Mouse (Mus musculus) heart, embryonic 12.5 days (tissue): ENCODE measurements around the gene St13. TPM values are rescaled to one million over a fixed set of nuclear protein-coding genes. Genes with fewer than 3 reads are reported as not detected.

ENCODE experiments used
- ATAC-seq: fragments of 200-750 bp; cut with Nextera tagmentation; 2 replicates; pipeline ENCODE4 v1.8.0; 2017; ENCODE audit warnings: moderate TSS enrichment, moderate library complexity; ENCODE audit not compliant: insufficient number of reproducible peaks, low FRiP score
- H3K27ac ChIP-seq: fragments of 300-500 bp; sonication (generic); 2 replicates; pipeline ENCODE4 v1.5.1; 2016; ENCODE audit warnings: mild to moderate bottlenecking, moderate library complexity; ENCODE audit not compliant: poor library complexity, severe bottlenecking
- H3K27me3 ChIP-seq: fragments of 300-500 bp; sonication (generic); replicated peaks from 2 replicates; pipeline ENCODE4 v1.6.1; 2016; ENCODE audit warnings: mild to moderate bottlenecking, moderate library complexity
- H3K36me3 ChIP-seq: fragments of 300-500 bp; sonication (generic); 2 replicates; pipeline ENCODE4 v1.6.1; 2016; ENCODE audit warnings: mild to moderate bottlenecking, moderate library complexity
- H3K4me1 ChIP-seq: fragments of 300-500 bp; sonication (generic); replicated peaks from 2 replicates; pipeline ENCODE4 v1.6.1; 2016; ENCODE audit warnings: mild to moderate bottlenecking
- H3K4me2 ChIP-seq: fragments of 300-500 bp; sonication (generic); 2 replicates; pipeline ENCODE4 v1.6.1; 2016; ENCODE audit warnings: mild to moderate bottlenecking, moderate library complexity
- H3K4me3 ChIP-seq: fragments of 300-500 bp; sonication (generic); 2 replicates; pipeline ENCODE4 v1.5.1; 2016; ENCODE audit warnings: mild to moderate bottlenecking
- H3K9ac ChIP-seq: fragments of 300-500 bp; sonication (generic); 2 replicates; pipeline ENCODE4 v1.6.1; 2016; ENCODE audit warnings: mild to moderate bottlenecking, moderate library complexity
- H3K9me3 ChIP-seq: fragments of 300-500 bp; sonication (generic); replicated peaks from 2 replicates; pipeline ENCODE4 v1.6.1; 2016; ENCODE audit warnings: mild to moderate bottlenecking, moderate library complexity
- WGBS: fragments of 180-500 bp; shearing (Covaris S2); methylation state at CpG from one replicate; pipeline ENCODE4 v1.1.7; 2016; 5-methylcytosine and 5-hydroxymethylcytosine counted together
- polyA plus RNA-seq: library from polyadenylated mRNA; unstranded; fragments of >200 nt; fragmentation: Nextera tagmentation; extraction: Ambion mirVana; gene quantifications from 2 replicates; pipeline ENCODE4 v1.2.1, GENCODE M21; 2016

The St13 gene
- polyA plus RNA-seq, 1 experiment from 2014 or later: 150 TPM

GRCm38 (mm10) chr15:81408199-81408598 lies 8.3 kb upstream of the St13 start, which contains the start of gene Dnajb7:
Gene Dnajb7, minus strand, starts transcription at chr15:81408299.
- WGBS: 92% methylated on average over 1 of the region's 1 CpGs
- Histone ChIP-seq H3K27me3 (no peaks in the 10 kb centered on the region), H3K9ac (no peak within 1 kb of the TSS), H3K27ac (no peak within 1 kb of the TSS), H3K36me3 (peaks cover 4% of the 10 kb centered on the region; the same call in 1 of the 2 replicates), H3K9me3 (no peaks in the 10 kb centered on the region), H3K4me1 (no peaks in the 10 kb centered on the region), H3K4me3 (no peak within 1 kb of the TSS), H3K4me2 (no peak within 1 kb of the TSS)
- no peak for ATAC-seq

- Histone ChIP-seq H3K27ac (no peak overlapping the region), H3K4me3 (no peak overlapping the region), H3K27me3 (no peaks in the 10 kb centered on the region), H3K4me2 (no peak overlapping the region), H3K9me3 (no peaks in the 10 kb centered on the region), H3K9ac (no peak overlapping the region), H3K4me1 (0 out of 2 replicates have a peak, but pooled peaks cover 10% of the 10 kb centered on the region), H3K36me3 (peaks cover 5% of the 10 kb centered on the region; the same call in 1 of the 2 replicates)
- 86% methylated on average over 3 of the region's 3 CpGs for WGBS
- ATAC-seq: no peak
Measured at GRCm38 (mm10) chr15:81405008-81405407, 5.1 kb upstream of the St13 start.

DNA sequence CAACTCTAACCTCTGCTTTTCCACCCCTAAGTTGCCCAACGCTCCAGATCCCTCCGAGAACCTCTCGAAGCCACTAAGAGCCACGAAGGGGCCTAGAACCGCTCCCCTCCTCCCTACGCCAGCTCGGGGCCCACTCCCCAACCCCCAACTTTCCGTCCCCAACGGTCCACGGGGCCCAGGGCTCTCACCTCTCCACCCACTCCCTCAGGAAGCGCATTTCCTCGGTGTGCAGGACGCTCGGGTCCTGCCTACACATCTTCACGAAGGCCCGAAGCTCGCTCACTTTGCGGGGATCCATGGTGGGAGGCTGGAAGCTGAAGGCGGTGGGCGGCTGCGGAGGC lies 610 bp downstream of the St13 start:
- no peaks in the 10 kb centered on the region for H3K27me3 ChIP-seq
- peaks cover 11% of the 10 kb centered on the region for H3K36me3 ChIP-seq
- peak overlapping the region; percentile 67 for H3K4me3 ChIP-seq
- H3K4me2 ChIP-seq: peak overlapping the region; percentile 91
- WGBS: 0% methylated on average over 21 of the region's 21 CpGs
- no peaks in the 10 kb centered on the region for H3K9me3 ChIP-seq
- H3K27ac ChIP-seq: peak overlapping the region; percentile 91
- peak overlapping the region; percentile 82 for H3K9ac ChIP-seq
- H3K4me1 ChIP-seq: peaks cover 15% of the 10 kb centered on the region; the same call in 1 of the 2 replicates
- no peak; the same call in 1 of the 2 replicates for ATAC-seq

GRCm38 (mm10) chr15:81398189-81398588 lies 1.7 kb downstream of the St13 start:
- no peak for ATAC-seq
- peaks cover 15% of the 10 kb centered on the region; the same call in 1 of the 2 replicates for H3K4me1 ChIP-seq
- H3K27me3 ChIP-seq: no peaks in the 10 kb centered on the region
- peaks cover 11% of the 10 kb centered on the region for H3K36me3 ChIP-seq
- H3K27ac ChIP-seq: no peak overlapping the region
- no peak overlapping the region for H3K9ac ChIP-seq
- H3K4me2 ChIP-seq: peak overlapping the region; percentile 91
- H3K9me3 ChIP-seq: no peaks in the 10 kb centered on the region
- H3K4me3 ChIP-seq: peak overlapping the region; percentile 67

DNA sequence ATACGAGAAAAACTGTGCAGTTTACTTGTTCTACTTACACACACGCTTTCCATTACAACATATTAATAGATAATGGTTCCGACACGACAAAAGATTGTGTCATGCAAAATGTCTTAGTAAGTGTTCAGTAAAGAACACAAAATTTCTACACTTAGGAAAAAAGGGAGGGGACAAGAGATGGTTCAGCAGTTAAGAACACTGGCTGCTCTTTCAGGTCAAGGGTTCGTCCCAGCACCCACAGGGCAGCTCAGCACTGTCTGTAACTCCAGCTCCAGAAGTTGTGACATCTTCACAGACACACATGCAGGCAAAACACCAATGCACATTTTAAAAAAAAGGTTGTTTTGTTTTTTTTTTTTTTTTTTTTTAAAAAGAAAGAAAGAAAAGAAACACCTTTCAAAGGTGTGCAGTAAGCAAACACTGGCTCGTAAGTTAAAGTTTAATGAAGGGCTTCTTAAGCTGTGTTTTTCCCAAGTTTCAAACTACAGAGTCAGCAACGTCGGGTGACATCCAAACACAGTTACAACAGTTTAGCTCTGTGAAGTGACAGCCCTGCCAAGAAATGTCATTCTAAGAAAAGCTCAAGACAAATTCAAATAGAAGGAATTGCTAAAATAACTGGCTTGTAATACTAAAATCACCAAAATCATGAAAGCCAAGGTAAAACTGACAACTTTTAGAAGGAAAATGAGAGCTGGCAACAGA lies 5.5 kb downstream of the St13 start:
- no peak overlapping the region for H3K27ac ChIP-seq
- no peak overlapping the region for H3K9ac ChIP-seq
- WGBS: 88% methylated on average over 8 of the region's 8 CpGs

GRCm38 (mm10) chr15:81392997-81393396 lies 6.9 kb downstream of the St13 start:
- Histone ChIP-seq H3K27ac (no peak overlapping the region), H3K4me2 (no peak overlapping the region), H3K4me1 (peaks cover 5% of the 10 kb centered on the region; the same call in 1 of the 2 replicates), H3K9ac (no peak overlapping the region), H3K9me3 (no peaks in the 10 kb centered on the region), H3K27me3 (no peaks in the 10 kb centered on the region), H3K36me3 (peaks cover 40% of the 10 kb centered on the region), H3K4me3 (no peak overlapping the region)
- ATAC-seq: no peak

More for the DNA sequence above, 5.5 kb downstream of the St13 start:
- Histone ChIP-seq H3K4me2 (no peak overlapping the region), H3K9me3 (no peaks in the 10 kb centered on the region), H3K4me1 (peaks cover 5% of the 10 kb centered on the region; the same call in 1 of the 2 replicates), H3K36me3 (peaks cover 28% of the 10 kb centered on the region), H3K4me3 (no peak overlapping the region), H3K27me3 (no peaks in the 10 kb centered on the region)
- ATAC-seq: no peak

GRCm38 (mm10) chr15:81386327-81386726 lies 13.6 kb downstream of the St13 start:
- Histone ChIP-seq H3K9me3 (no peaks in the 10 kb centered on the region), H3K27me3 (no peaks in the 10 kb centered on the region), H3K27ac (no peak overlapping the region), H3K9ac (no peak overlapping the region), H3K4me1 (no peaks in the 10 kb centered on the region), H3K4me3 (no peak overlapping the region), H3K36me3 (peaks cover 78% of the 10 kb centered on the region), H3K4me2 (no peak overlapping the region)
- ATAC-seq: no peak
- 91% methylated on average over 5 of the region's 5 CpGs for WGBS

DNA sequence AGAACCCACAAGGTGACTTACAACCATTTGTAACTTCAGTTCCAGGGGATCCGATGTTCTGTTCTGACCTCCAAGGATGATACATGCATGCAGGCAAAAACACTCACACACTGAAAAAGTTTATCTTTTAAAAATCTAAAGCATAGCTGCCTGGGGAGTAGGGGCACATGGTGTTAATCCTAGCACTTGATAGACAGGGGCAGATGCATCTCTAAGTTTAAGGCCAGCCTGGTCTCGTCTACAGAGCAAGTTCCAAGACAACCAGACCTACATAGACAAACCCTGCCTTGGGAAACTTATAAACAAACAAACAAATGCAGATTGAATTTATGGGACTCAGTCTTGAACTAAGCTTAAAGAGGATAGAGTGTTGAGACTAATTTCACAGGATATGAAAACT lies 21.0 kb downstream of the St13 start:
- no peak overlapping the region for H3K4me2 ChIP-seq
- H3K27ac ChIP-seq: no peak overlapping the region
- H3K9ac ChIP-seq: no peak overlapping the region
- H3K36me3 ChIP-seq: peaks cover 63% of the 10 kb centered on the region
- no peak overlapping the region for H3K4me3 ChIP-seq
- no peak for ATAC-seq
- H3K27me3 ChIP-seq: no peaks in the 10 kb centered on the region
- no peaks in the 10 kb centered on the region for H3K9me3 ChIP-seq
- 85% methylated on average over 2 of the region's 2 CpGs for WGBS
- no peaks in the 10 kb centered on the region for H3K4me1 ChIP-seq

- H3K27ac ChIP-seq: no peak overlapping the region
- H3K4me3 ChIP-seq: no peak overlapping the region
- H3K4me2 ChIP-seq: no peak overlapping the region
- H3K27me3 ChIP-seq: no peaks in the 10 kb centered on the region
- H3K9me3 ChIP-seq: no peaks in the 10 kb centered on the region
- H3K9ac ChIP-seq: no peak overlapping the region
- H3K4me1 ChIP-seq: no peaks in the 10 kb centered on the region
- ATAC-seq: no peak
- peaks cover 72% of the 10 kb centered on the region for H3K36me3 ChIP-seq
- 94% methylated on average over 11 of the region's 11 CpGs for WGBS
Measured at GRCm38 (mm10) chr15:81374621-81375020, 25.3 kb downstream of the St13 start.

- Histone ChIP-seq H3K4me3 (no peak overlapping the region), H3K27ac (no peak overlapping the region), H3K4me1 (no peaks in the 10 kb centered on the region), H3K27me3 (no peaks in the 10 kb centered on the region), H3K9me3 (no peaks in the 10 kb centered on the region), H3K36me3 (peaks cover 77% of the 10 kb centered on the region), H3K9ac (no peak overlapping the region), H3K4me2 (no peak overlapping the region)
- no peak for ATAC-seq
- WGBS: 86% methylated on average over 1 of the region's 1 CpGs
Measured at GRCm38 (mm10) chr15:81370356-81370755, 29.5 kb downstream of the St13 start.

- H3K4me2 ChIP-seq: no peak overlapping the region
- H3K27ac ChIP-seq: no peak overlapping the region
- H3K4me1 ChIP-seq: no peaks in the 10 kb centered on the region
- no peaks in the 10 kb centered on the region for H3K27me3 ChIP-seq
- no peaks in the 10 kb centered on the region for H3K9me3 ChIP-seq
- H3K36me3 ChIP-seq: peaks cover 78% of the 10 kb centered on the region
- no peak overlapping the region for H3K9ac ChIP-seq
- H3K4me3 ChIP-seq: no peak overlapping the region
- 90% methylated on average over 1 of the region's 1 CpGs for WGBS
- no peak for ATAC-seq
Measured at GRCm38 (mm10) chr15:81368601-81369000, 31.3 kb downstream of the St13 start.

DNA sequence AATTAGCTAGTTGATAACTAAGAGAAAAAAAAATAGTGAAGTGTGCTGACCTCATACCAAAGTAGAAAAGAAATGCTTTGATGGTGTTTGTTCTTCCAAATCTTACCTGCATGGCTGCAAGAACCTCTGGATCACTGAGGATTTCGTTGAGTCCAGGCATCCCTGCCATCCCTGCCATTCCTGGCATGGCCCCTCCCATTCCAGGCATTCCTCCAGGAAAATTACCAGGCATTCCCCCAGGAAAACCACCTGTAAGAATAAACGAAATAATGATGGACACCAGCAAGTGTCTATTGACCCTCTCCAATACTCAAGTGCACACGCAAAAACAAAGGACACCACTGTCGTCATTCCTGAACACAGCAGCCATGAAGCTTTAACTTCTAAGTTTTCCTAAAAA lies 33.6 kb downstream of the St13 start:
- ATAC-seq: no peak
- Histone ChIP-seq H3K27ac (no peak overlapping the region), H3K9me3 (no peaks in the 10 kb centered on the region), H3K9ac (no peak overlapping the region), H3K4me3 (no peak overlapping the region), H3K27me3 (no peaks in the 10 kb centered on the region), H3K36me3 (peaks cover 67% of the 10 kb centered on the region), H3K4me1 (peaks cover 5% of the 10 kb centered on the region), H3K4me2 (no peak overlapping the region)
- WGBS: 80% methylated on average over 4 of the region's 4 CpGs
